Mouse (Mus musculus): ENCODE results near the gene Aqp5. TPM values are rescaled to one million over a fixed set of nuclear protein-coding genes. Genes with fewer than 3 reads are reported as not detected.

Gene Aqp5
- polyA plus RNA-seq, 1 experiment: not detected

GRCm38 (mm10) chr15:99614273-99614672 is 23.7 kb downstream of the Aqp5 start:
- Histone ChIP-seq H3K4me3 (ENCODE audit: low read depth, low read length) (no peak overlapping the region), H3K9ac (ENCODE audit: low read depth, poor library complexity, severe bottlenecking) (no peak overlapping the region), H3K27ac (ENCODE audit: insufficient read depth, low read length) (no peak overlapping the region), H3K27me3 (ENCODE audit: control insufficient read depth, insufficient read depth, low read length, poor library complexity, severe bottlenecking) (no peaks in the 10 kb centered on the region), H3K4me1 (ENCODE audit: control insufficient read depth, insufficient read depth, low read length) (no peaks in the 10 kb centered on the region), H3K36me3 (ENCODE audit: control insufficient read depth, insufficient read depth, low read length, poor library complexity, severe bottlenecking) (no peaks in the 10 kb centered on the region), H3K9me3 (replicated peaks; ENCODE audit: control insufficient read depth, insufficient read depth, low read length, poor library complexity, severe bottlenecking) (no peaks in the 10 kb centered on the region)
- TF ChIP-seq CTCF (IDR thresholded peaks at IDR 0.05; ENCODE audit: low read depth, low read length) (no peak), EP300 (IDR thresholded peaks at IDR 0.05; ENCODE audit: insufficient read depth, low read depth, low read length) (no peak), POLR2A (IDR thresholded peaks at IDR 0.05; ENCODE audit: insufficient read depth, low read length) (no peak)

- Histone ChIP-seq H3K4me3 (ENCODE audit: low read depth, low read length) (no peak overlapping the region), H3K4me1 (ENCODE audit: control insufficient read depth, insufficient read depth, low read length) (no peaks in the 10 kb centered on the region), H3K9me3 (replicated peaks; ENCODE audit: control insufficient read depth, insufficient read depth, low read length, poor library complexity, severe bottlenecking) (no peaks in the 10 kb centered on the region), H3K36me3 (ENCODE audit: control insufficient read depth, insufficient read depth, low read length, poor library complexity, severe bottlenecking) (no peaks in the 10 kb centered on the region; the same call in 1 of the 2 replicates), H3K27ac (ENCODE audit: insufficient read depth, low read length) (no peak overlapping the region), H3K9ac (ENCODE audit: low read depth, poor library complexity, severe bottlenecking) (no peak overlapping the region), H3K27me3 (ENCODE audit: control insufficient read depth, insufficient read depth, low read length, poor library complexity, severe bottlenecking) (no peaks in the 10 kb centered on the region)
- no peak for TF ChIP-seq CTCF (IDR thresholded peaks at IDR 0.05; ENCODE audit: low read depth, low read length)
- no peak for TF ChIP-seq POLR2A (IDR thresholded peaks at IDR 0.05; ENCODE audit: insufficient read depth, low read length)
- no peak for TF ChIP-seq EP300 (IDR thresholded peaks at IDR 0.05; ENCODE audit: insufficient read depth, low read depth, low read length)
Observed at GRCm38 (mm10) chr15:99614753-99615152, 24.2 kb downstream of the Aqp5 start.

GRCm38 (mm10) chr15:99615246-99615645 is 24.7 kb downstream of the Aqp5 start:
- Histone ChIP-seq H3K4me3 (ENCODE audit: low read depth, low read length) (no peak overlapping the region), H3K9me3 (replicated peaks; ENCODE audit: control insufficient read depth, insufficient read depth, low read length, poor library complexity, severe bottlenecking) (no peaks in the 10 kb centered on the region), H3K4me1 (ENCODE audit: control insufficient read depth, insufficient read depth, low read length) (no peaks in the 10 kb centered on the region), H3K27ac (ENCODE audit: insufficient read depth, low read length) (no peak overlapping the region), H3K9ac (ENCODE audit: low read depth, poor library complexity, severe bottlenecking) (no peak overlapping the region), H3K27me3 (ENCODE audit: control insufficient read depth, insufficient read depth, low read length, poor library complexity, severe bottlenecking) (no peaks in the 10 kb centered on the region), H3K36me3 (ENCODE audit: control insufficient read depth, insufficient read depth, low read length, poor library complexity, severe bottlenecking) (no peaks in the 10 kb centered on the region; the same call in 1 of the 2 replicates)
- no peak for TF ChIP-seq POLR2A (IDR thresholded peaks at IDR 0.05; ENCODE audit: insufficient read depth, low read length)
- TF ChIP-seq EP300 (IDR thresholded peaks at IDR 0.05; ENCODE audit: insufficient read depth, low read depth, low read length): no peak
- no peak for TF ChIP-seq CTCF (IDR thresholded peaks at IDR 0.05; ENCODE audit: low read depth, low read length)

- no peaks in the 10 kb centered on the region for H3K27me3 ChIP-seq (ENCODE audit: control insufficient read depth, insufficient read depth, low read length, poor library complexity, severe bottlenecking)
- no peak overlapping the region for H3K4me3 ChIP-seq (ENCODE audit: low read depth, low read length)
Observed at GRCm38 (mm10) chr15:99618595-99618994, 28.0 kb downstream of the Aqp5 start.

GRCm38 (mm10) chr15:99619821-99620220 is 29.2 kb downstream of the Aqp5 start:
- Histone ChIP-seq H3K9me3 (replicated peaks; ENCODE audit: control insufficient read depth, insufficient read depth, low read length, poor library complexity, severe bottlenecking) (no peaks in the 10 kb centered on the region), H3K27me3 (ENCODE audit: control insufficient read depth, insufficient read depth, low read length, poor library complexity, severe bottlenecking) (no peaks in the 10 kb centered on the region), H3K9ac (ENCODE audit: low read depth, poor library complexity, severe bottlenecking) (no peak overlapping the region), H3K4me3 (ENCODE audit: low read depth, low read length) (no peak overlapping the region), H3K36me3 (ENCODE audit: control insufficient read depth, insufficient read depth, low read length, poor library complexity, severe bottlenecking) (peaks cover 34% of the 10 kb centered on the region), H3K27ac (ENCODE audit: insufficient read depth, low read length) (no peak overlapping the region), H3K4me1 (ENCODE audit: control insufficient read depth, insufficient read depth, low read length) (no peaks in the 10 kb centered on the region)
- TF ChIP-seq POLR2A (IDR thresholded peaks at IDR 0.05; ENCODE audit: insufficient read depth, low read length) (no peak), EP300 (IDR thresholded peaks at IDR 0.05; ENCODE audit: insufficient read depth, low read depth, low read length) (no peak), CTCF (IDR thresholded peaks at IDR 0.05; ENCODE audit: low read depth, low read length) (no peak)

More at GRCm38 (mm10) chr15:99618595-99618994, 28.0 kb downstream of the Aqp5 start:
- Histone ChIP-seq H3K27ac (ENCODE audit: insufficient read depth, low read length) (no peak overlapping the region), H3K9me3 (replicated peaks; ENCODE audit: control insufficient read depth, insufficient read depth, low read length, poor library complexity, severe bottlenecking) (no peaks in the 10 kb centered on the region), H3K36me3 (ENCODE audit: control insufficient read depth, insufficient read depth, low read length, poor library complexity, severe bottlenecking) (peaks cover 25% of the 10 kb centered on the region), H3K9ac (ENCODE audit: low read depth, poor library complexity, severe bottlenecking) (no peak overlapping the region), H3K4me1 (ENCODE audit: control insufficient read depth, insufficient read depth, low read length) (no peaks in the 10 kb centered on the region)
- TF ChIP-seq EP300 (IDR thresholded peaks at IDR 0.05; ENCODE audit: insufficient read depth, low read depth, low read length): no peak
- TF ChIP-seq CTCF (IDR thresholded peaks at IDR 0.05; ENCODE audit: low read depth, low read length): no peak
- no peak for TF ChIP-seq POLR2A (IDR thresholded peaks at IDR 0.05; ENCODE audit: insufficient read depth, low read length)

GRCm38 (mm10) chr15:99622063-99622462 is 31.5 kb downstream of the Aqp5 start:
- Histone ChIP-seq H3K36me3 (ENCODE audit: control insufficient read depth, insufficient read depth, low read length, poor library complexity, severe bottlenecking) (peaks cover 54% of the 10 kb centered on the region), H3K9me3 (replicated peaks; ENCODE audit: control insufficient read depth, insufficient read depth, low read length, poor library complexity, severe bottlenecking) (no peaks in the 10 kb centered on the region), H3K4me3 (ENCODE audit: low read depth, low read length) (no peak overlapping the region), H3K4me1 (ENCODE audit: control insufficient read depth, insufficient read depth, low read length) (no peaks in the 10 kb centered on the region), H3K9ac (ENCODE audit: low read depth, poor library complexity, severe bottlenecking) (no peak overlapping the region), H3K27me3 (ENCODE audit: control insufficient read depth, insufficient read depth, low read length, poor library complexity, severe bottlenecking) (no peaks in the 10 kb centered on the region), H3K27ac (ENCODE audit: insufficient read depth, low read length) (no peak overlapping the region)
- TF ChIP-seq CTCF (IDR thresholded peaks at IDR 0.05; ENCODE audit: low read depth, low read length) (no peak), EP300 (IDR thresholded peaks at IDR 0.05; ENCODE audit: insufficient read depth, low read depth, low read length) (no peak), POLR2A (IDR thresholded peaks at IDR 0.05; ENCODE audit: insufficient read depth, low read length) (no peak)

All from ES-Bruce4 (cell line).